Comparison of ENCODE assay signal across 8 mouse cellular contexts in the genomic region with DNA sequence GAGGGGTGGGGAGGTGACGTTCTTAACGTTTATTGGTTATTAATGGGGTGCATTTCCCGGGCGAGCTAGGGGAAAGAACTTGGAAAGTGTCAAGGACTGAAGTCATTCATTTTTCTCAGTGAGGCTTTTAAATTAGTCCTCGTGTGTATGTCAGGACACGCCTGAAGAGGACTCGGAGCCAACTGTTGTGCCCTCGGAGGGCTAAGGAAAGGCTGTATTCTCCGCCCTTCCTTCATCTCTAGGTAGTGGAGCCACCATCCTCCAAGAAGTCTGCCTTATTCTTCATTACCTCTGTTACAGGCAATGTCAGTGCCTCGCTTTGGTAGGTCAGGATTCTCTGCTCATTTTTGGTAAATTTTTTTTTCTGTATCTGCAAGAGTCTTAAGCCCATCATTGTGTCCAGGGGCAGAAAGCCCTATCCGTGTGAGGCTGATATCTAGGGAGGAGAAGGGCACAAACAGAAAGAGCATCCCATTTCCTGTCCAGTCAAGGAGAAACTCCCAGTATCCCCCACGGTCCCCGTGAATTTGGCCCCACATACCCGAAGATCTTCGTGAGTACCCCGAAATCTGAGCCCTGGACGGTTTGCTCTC.
DNase-seq lines count a peak whose midpoint lies in the region; ATAC-seq lines count a peak whose summit lies in the region.

No protein-coding gene starts in this region.

- H3K27me3 ChIP-seq in embryonic facial prominence, embryonic 11.5 days (ENCODE audit: control insufficient read depth, insufficient read depth, low read length): no peaks in the 10 kb centered on the region
- H3K27me3 ChIP-seq in hindbrain, embryonic 13.5 days: 0 out of 2 replicates have a peak, but pooled peaks cover 2% of the 10 kb centered on the region
- no peaks in the 10 kb centered on the region; the same call in 1 of the 2 replicates for H3K27me3 ChIP-seq in midbrain, embryonic 11.5 days (ENCODE audit: control insufficient read depth, insufficient read depth, low read length)

- H3K4me3 ChIP-seq in embryonic facial prominence, embryonic 11.5 days (ENCODE audit: low read depth, low read length): peak overlapping the region; percentile 31
- H3K4me3 ChIP-seq in hindbrain, embryonic 13.5 days: peak overlapping the region; percentile 40
- peak overlapping the region; percentile 33 for H3K4me3 ChIP-seq in midbrain, embryonic 11.5 days (ENCODE audit: low read depth, low read length)

- ATAC-seq in embryonic facial prominence, embryonic 11.5 days (replicated peaks; ENCODE audit: insufficient number of reproducible peaks, low FRiP score, low TSS enrichment, low read depth): peak; percentile 19; the same call in 1 of the 2 replicates
- peak; percentile 44 for ATAC-seq in hindbrain, embryonic 13.5 days (ENCODE audit: low FRiP score)
- peak; percentile 47; the same call in 1 of the 2 replicates for ATAC-seq in midbrain, embryonic 11.5 days (ENCODE audit: low FRiP score)

- H3K4me2 ChIP-seq in embryonic facial prominence, embryonic 11.5 days (ENCODE audit: low read depth, low read length): peak overlapping the region; percentile 52
- peak overlapping the region; percentile 65 for H3K4me2 ChIP-seq in hindbrain, embryonic 13.5 days
- peak overlapping the region; percentile 55 for H3K4me2 ChIP-seq in midbrain, embryonic 11.5 days

- no peaks in the 10 kb centered on the region for H3K9me3 ChIP-seq in embryonic facial prominence, embryonic 11.5 days (replicated peaks; ENCODE audit: control insufficient read depth, low read length)
- no peaks in the 10 kb centered on the region for H3K9me3 ChIP-seq in hindbrain, embryonic 13.5 days
- H3K9me3 ChIP-seq in midbrain, embryonic 11.5 days (ENCODE audit: control insufficient read depth, low read length): no peaks in the 10 kb centered on the region

- no peaks in the 10 kb centered on the region for H3K36me3 ChIP-seq in embryonic facial prominence, embryonic 11.5 days (replicated peaks; ENCODE audit: control insufficient read depth, insufficient read depth, low read depth, low read length)
- no peaks in the 10 kb centered on the region for H3K36me3 ChIP-seq in hindbrain, embryonic 13.5 days
- no peaks in the 10 kb centered on the region for H3K36me3 ChIP-seq in midbrain, embryonic 11.5 days (ENCODE audit: control insufficient read depth, insufficient read depth, low read length)

- H3K4me1 ChIP-seq in embryonic facial prominence, embryonic 11.5 days (ENCODE audit: control insufficient read depth, insufficient read depth, low read length): peaks cover 2% of the 10 kb centered on the region; the same call in 1 of the 2 replicates
- H3K4me1 ChIP-seq in hindbrain, embryonic 13.5 days (replicated peaks): peaks cover 29% of the 10 kb centered on the region
- peaks cover 15% of the 10 kb centered on the region for H3K4me1 ChIP-seq in midbrain, embryonic 11.5 days (ENCODE audit: control insufficient read depth, insufficient read depth, low read length)

- peak; percentile 11 for DNase-seq in kidney, adult 9 months
- no peak for DNase-seq in kidney, postnatal 14 days
- DNase-seq in embryonic facial prominence, embryonic 11.5 days (ENCODE audit: low spot score): no peak
- no peak for DNase-seq in midbrain, embryonic 11.5 days (ENCODE audit: low spot score, missing footprints)
- no peak for DNase-seq in embryo, embryonic 10.5 days (ENCODE audit: low spot score)
- no peak for DNase-seq in yolk sac, embryonic 10.5 days (ENCODE audit: low spot score)
- DNase-seq in T-cell, adult 2 months (ENCODE audit: low spot score): no peak

- H3K9ac ChIP-seq in embryonic facial prominence, embryonic 11.5 days (replicated peaks; ENCODE audit: low read length): peak overlapping the region; percentile 35; the same call in 1 of the 2 replicates
- peak overlapping the region; percentile 56 for H3K9ac ChIP-seq in hindbrain, embryonic 13.5 days
- peak overlapping the region; percentile 43 for H3K9ac ChIP-seq in midbrain, embryonic 11.5 days (ENCODE audit: low read length)

- 2% methylated on average over 17 of the region's 17 CpGs for WGBS in embryonic facial prominence, embryonic 11.5 days
- WGBS in hindbrain, embryonic 13.5 days: under 1% methylated on average over 17 of the region's 17 CpGs
- 1% methylated on average over 17 of the region's 17 CpGs for WGBS in midbrain, embryonic 11.5 days

- no peak overlapping the region for H3K27ac ChIP-seq in embryonic facial prominence, embryonic 11.5 days (replicated peaks; ENCODE audit: low read depth, low read length)
- H3K27ac ChIP-seq in hindbrain, embryonic 13.5 days: peak overlapping the region; percentile 66
- H3K27ac ChIP-seq in midbrain, embryonic 11.5 days (ENCODE audit: low read depth, low read length): peak overlapping the region; percentile 20; the same call in 1 of the 2 replicates
